Mouse (Mus musculus) lung, postnatal 10 days (tissue): ENCODE measurements around the gene Hspa4l.
A peak's percentile ranks its signal among the peaks of the same experiment; 100 is the strongest.

ENCODE experiments used
- DNase-seq: peaks from one replicate; pipeline ENCODE4 v3.0.0; 2021

Gene Hspa4l

DNA sequence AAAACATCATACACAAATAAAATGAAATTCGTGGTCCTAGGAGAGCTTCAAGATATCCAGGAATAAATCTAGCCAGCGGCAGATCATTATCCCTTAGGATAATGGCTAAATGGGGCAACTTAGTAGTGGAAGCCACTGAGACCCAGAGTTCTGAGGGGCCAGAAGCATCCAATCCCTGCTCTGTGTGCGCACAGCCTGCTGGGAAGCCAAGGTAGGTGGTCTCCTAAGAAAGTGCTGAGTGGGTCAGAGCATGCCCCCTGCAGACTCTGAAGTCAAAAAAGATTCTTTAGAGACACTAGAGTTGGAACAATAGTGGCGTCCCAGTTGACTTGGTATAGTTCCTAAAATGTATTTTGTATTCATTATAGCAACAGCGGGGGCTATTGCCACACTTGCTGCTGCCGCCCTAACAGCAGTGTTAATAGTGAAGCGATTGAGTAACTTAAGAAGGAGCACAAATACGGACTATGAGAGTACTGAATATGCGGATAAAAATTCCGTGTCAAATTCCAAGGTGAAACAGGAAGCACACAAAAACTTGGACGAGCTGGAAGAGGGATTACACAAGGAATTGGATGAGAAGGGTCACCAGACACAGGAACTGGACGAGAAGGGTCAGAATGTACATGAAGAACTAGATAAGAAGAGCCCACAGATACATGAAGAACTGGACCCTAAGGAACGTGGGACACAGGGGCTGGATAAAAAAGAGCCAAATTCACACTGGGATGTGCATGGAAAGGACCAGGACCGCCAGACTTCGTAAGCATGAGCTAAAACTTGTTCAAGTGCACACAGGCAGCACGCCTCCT lies at the start of gene Hspa4l:
Hspa4l (plus strand) TSS at position 472 of the 812 bp plus-strand sequence.
- DNase-seq, result no peak

DNA sequence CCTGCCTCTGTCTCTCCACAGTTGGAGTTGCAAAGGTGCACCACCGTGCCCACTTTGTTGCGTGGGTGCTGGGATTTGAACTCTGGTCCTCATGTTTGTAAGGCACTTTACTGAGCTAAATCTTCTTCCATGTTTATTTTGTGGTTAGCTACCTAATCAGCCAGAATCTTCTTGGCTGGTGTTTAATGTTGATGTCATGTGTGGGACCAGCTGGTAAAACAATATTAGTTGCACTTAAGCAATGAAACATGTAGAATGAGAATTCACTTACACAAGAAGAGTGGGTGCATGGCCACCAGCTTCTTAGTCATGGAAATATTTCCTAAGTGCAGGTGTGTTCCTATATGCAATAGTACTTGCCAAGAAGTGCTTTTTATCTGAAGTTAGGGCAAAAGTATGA lies 49.1 kb upstream of the Hspa4l start:
- DNase-seq, result no peak

DNA sequence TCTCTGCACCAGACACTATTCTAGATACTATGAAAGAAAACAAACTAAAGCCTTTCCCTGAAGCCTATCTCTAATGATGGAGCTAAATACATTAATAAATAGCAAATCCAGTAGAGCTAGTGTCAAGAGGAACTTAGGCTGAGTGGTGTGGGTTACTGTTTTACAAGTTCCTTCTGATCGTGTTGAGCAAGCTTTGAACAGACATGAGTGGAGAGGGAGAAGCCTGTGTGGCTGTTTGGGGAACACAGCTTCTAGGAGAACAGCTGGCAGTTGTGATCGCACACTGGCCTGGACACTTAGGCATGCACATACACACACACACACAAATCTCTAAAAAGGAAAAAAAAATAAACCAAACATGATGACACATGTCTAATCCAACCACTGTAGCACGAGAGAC lies 45.5 kb upstream of the Hspa4l start:
- DNase-seq, result no peak

DNA sequence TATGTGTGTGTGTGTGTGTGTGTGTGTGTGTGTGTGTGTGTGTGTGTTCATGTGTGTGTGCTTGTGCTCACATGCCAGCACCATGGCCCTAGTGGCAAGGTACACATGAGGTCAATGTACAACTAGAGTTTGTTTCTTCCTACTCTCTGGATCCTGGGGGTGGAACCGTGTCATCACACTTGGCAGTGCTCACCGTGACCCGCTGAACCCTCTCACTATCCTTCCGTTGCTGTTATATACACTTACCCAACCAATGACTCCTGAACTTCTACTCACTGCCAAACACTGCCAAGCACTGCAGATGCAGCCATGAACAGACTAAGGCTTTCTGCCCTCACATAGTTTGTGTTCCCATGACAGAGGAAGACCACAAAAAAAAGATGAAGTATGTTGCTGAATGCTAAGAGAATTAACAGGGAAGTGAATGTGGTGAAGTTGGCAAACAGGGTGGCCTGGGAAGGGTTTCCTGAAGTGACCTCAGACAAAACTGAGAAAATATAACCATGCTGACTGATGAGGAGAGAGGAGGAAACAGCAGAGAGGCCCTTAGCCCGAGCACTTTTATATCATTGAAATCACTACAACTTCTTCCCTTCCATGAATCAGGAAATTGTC lies 39.4 kb upstream of the Hspa4l start:
- DNase-seq, result peak; percentile 56

DNA sequence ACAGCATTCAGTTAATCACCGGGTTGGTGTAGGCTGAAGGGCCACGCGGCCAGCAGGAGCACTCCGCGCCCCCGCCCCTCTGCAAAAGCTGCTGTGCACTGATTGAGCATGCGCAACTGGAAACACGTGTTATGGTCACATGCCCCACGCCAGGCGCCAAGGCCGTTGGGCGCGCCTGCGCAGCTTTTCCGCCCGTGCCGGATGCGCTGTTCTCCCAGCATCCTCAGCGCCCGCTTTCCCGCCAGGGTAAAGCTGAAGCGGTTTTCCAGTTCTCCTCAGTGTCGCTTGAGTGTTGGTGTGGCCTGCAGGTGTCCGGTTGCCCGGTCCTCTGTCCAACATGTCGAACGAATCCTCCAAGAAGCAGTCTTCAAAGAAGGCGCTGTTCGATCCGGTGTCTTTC lies 35.6 kb upstream of the Hspa4l start, which contains the start of gene Slc25a31:
Slc25a31 (plus strand) TSS at position 201 of the 400 bp plus-strand sequence.
- DNase-seq, result no peak

DNA sequence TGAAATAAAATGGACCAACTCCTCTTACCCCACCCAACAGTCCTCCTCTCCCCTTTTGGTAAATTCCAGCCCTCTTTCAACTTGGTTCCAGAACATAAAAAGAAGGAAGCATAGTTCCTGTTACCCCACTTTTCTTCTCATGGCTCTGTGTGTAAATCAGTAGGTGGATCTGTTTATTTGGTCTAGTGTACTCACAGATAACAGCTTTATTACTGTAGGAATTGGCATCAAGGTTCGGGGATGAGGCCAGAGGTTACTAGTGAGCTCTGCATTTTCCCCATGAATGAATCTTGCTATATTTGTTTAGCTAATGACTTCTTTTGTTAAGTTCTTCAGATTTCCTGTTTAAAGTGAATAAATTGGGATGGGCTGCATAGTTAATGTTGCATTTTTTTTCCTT lies 28.2 kb upstream of the Hspa4l start:
- no peak for DNase-seq

DNA sequence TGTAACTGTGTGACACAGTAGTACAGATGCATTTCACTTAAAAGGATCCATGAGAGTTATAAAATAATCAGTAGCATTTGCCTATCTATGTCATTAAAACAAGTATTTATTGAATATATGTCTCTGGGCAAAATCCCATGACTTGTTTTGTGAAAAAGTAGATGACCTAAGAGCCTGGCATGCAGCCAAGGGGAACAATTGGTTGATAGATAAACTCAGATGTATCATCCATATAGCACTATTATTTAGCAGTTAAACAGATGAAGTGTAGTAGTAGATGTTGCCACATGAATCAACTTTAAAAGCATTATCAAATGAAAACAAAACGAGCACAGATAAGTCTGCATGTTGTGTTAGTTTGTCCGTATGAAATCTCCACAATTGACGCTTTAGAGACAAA lies 25.3 kb upstream of the Hspa4l start:
- DNase-seq, result no peak

DNA sequence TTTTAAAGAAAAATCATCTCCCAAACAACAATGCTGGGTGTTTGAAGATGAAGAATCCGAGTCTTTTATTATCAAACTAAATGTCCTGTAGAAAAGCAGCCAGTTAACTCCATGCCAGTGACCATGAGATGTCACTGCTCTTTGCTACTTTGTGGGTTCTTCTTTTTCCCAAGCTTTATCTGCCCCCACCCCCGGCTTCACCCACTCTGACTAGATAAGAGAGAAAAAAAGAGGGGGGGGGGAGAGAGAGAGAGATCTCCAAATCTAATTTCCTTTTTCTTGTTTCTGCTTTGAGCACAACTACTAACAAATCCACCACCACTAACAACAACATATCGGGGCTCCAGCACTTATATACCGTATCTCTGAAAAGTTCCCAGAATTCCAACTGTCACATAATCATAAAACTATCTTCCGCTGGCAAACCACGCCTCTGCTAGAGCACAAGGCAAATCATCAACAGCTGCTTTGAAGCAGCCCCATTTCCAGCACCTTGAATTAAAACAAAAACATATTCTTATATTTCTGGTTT lies 5.8 kb upstream of the Hspa4l start:
- no peak for DNase-seq

DNA sequence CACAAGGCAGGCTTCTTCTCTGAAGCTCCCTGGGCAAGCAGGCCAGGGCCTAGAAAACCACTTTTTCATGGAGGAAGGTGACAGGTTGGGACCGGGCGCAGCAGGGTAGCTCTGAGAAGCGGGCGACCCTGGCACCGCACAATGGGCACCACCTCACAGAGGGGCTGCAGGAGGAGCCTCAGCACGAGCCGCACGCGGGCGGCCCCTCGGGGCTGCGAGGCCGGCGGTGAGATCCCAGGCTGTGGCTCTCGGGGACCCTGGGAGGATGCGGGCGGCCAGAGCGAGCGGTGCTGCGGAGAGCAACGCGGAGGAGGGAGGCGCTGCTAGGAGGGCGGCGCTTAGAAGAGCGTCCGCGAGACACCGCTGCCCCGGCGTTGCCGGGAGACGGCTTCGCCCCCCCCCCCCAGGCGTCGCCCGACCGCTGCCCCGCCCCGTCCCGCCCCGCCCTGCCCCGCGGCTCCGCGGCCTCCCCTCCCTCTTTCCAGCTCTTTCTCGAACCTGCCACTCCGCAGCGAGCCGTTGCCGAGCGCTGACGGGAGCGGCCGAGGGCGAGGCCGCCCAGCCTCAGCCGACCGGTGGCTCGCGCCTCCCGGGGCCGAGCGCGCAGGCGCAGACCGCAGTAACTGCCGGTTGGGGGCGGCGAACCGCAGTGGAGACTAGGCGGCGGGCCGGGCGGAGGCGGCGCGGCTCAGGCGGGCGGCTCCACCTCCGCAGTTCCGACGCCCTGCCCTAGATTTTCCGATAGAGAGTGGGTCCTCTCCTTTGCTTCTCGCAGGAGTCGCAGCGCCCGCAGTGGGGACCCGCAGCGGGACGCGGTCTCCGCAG lies 753 bp downstream of the Hspa4l start:
- peak; percentile 92 for DNase-seq

DNA sequence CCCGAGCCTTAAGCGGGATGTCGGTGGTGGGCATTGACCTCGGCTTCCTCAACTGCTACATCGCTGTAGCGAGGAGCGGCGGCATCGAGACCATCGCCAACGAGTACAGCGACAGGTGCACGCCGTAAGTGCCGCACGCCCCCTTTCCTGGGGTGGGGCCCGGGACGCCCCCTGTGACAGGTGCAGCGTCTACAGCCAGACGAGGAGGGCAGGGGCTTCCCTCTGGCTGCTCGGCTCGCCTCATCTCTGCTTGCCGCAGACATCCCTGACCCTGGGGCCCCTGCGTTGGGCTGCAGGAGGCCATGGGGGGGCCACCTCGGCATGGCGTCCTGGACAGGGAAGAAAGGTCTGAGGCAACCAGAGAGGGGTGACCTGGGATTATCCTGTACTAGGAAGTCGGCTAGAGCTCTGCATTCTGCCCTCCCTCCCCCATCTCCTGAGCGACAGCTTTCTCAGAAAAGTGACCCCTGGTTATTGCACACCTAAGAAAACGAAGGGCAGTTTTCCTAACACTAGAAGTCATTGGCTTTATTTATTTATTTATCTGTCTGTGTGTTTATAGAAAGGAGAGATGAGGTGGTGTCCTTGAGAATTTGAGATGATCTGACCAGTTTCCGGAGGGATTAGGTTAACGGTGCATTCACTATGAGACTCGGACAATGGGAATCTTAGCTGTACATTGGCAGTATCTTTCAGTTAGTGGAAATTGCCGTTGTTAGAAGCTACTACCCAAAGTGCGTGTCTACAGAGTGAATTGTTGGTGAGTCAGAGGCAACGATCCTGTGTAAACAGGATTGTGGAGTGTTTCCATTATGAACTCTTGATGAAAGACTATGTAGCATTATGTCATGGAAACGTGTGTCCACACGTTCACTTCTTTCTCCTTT lies 1.6 kb downstream of the Hspa4l start:
- no peak for DNase-seq

DNA sequence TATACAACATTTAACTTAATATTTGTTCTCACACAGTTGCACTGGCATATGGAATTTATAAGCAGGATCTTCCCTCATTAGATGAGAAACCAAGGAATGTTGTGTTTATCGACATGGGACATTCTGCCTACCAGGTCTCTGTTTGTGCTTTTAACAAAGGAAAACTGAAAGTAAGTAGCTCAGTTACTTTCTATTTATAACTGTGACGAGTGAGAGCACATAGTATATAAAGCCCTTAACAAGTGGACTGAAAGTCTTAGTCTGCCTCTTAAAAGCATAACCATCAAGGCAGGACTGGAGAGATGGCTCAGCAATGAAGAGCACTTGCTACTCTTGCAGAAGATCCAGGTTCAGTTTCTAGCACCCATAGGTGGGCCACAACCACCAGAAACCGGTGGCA lies 16.5 kb downstream of the Hspa4l start:
- no peak for DNase-seq

DNA sequence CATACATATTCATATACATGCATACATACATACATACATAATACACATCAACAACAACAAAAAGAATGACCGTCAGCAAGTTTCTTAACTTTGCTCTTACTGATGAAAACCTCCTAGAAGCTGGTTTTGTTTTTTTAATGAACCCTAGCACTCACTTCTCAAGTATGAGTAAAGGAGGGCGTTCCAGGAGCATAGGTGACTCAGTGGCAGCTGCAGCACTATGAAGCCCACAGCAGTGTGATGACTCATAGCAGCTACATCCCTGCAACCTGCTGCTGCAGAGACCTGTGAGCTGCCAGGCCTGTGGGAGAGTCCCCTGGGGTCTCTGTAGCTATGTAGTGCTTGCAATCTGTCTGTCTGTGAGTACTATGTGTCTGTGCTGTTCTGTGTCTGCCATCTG lies 17.0 kb downstream of the Hspa4l start:
- no peak for DNase-seq

DNA sequence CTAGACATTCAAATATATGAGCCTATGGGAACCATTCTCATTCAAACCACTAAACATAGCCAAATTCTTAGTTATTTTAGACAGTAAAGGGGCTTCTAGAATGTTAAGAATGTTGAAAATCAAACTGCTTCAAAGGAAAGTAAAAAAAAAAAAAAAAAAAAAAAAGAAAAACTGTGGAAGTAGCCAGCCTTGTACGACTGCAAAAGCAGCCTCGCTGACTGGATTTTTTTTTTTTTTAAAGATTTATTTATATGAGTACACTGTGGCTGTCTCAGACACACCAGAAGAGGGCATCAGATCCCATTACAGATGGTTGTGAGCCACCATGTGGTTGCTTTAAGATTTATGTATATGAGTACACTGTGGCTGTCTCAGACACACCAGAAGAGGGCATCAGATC lies 49.5 kb downstream of the Hspa4l start:
- no peak for DNase-seq

DNA sequence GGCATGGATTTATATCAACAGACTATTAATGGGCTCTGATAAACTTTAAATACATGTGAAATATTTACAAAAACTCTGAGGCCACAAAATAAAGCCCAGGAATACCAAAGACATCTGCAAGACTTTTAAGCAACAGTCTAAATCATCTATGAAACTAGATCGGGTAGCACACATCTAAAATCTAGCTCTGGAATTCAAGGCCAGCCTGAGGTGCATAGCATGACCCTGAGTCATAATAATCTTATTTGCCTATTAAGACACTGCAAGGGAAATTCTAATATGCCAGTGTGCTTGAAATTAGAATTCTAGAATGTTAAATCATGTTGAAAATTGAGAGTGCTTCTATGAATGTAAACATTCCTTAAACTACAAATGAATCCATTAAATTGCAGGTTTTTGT lies 53.8 kb downstream of the Hspa4l start:
- no peak for DNase-seq

DNA sequence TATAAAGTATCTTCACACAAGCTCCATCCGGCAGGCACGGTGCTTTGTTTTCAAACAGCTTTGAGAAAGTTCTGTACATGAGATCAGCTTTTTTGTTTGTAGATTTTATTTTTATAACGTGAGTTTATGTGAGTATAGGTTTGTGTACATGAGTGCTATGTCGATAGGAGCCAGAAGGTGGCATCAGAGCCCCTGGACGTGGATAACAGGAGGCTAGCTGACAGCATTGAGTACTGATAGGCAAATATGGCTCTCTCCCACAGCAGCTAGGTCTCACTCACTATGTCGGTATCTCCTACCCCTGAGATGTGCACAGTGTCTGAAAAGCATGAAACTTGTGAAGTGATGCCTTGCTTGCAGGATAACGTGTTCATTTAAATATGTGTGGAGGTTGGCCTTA lies 54.2 kb downstream of the Hspa4l start:
- DNase-seq, result peak; percentile 63

DNA sequence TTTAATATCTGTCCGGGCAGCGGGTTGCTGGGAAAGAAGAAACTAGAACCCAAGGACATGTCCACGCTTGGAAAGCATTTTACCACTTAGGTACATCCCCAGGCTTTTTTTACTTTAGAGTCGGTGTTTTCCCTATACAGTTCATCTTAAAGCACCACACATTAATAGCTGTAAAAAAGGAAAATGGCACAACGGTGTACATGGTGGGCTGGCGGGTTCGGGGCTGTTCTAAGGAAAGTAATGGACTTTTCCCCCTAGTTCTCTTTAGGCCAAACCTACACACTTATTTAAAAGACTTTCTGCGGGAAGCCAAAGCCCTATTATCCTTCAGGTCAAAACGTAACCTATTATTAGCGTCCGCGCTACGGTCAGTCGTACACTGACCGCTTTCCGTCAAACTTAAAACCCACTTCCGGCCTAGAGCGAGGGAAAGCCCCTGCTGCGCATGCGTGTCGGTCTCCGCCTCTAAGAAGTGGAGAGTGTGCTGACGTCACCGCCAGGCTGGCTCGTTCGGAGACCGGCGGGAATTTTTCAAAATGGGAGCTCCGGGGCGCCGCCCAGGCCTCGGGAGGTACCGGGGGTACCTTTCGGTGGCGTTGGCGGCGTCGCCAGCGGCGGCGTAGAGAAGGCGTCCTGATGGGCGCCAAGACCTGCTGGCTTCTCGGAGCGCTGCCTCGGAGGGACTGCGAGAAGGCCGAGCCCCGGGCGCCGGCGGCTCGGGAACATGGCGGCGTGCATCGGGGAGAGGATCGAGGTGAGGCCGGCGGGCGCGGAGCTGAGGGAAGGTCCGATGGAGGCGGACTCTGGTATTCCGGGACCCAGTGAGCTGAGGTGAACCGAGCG lies 55.5 kb downstream of the Hspa4l start, which contains the start of gene Plk4:
Plk4 (plus strand) TSS at position 490 of the 843 bp plus-strand sequence.
- DNase-seq, result peak; percentile 98

DNA sequence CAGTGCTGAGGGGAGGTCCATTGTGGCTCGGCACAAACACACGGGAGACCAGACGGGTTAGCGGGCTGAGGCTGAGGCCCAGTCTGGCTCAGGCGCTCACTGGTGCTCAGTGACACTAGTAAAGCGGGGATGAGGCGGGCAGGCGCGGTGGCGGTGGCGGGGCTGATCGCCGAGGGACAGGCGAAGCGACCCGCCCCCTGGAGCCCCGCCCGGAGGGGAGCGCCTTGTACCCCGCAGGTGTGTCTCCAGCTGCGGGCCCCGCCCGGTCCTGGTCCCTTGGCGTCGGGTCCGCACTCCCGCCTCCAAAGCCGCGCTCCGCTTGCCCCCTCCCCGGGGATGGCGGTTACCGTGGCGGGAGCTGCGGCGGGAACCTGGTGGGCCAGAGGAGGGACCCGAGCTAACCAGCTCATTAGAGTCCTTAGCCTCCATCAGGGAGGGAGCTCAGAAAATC lies 56.1 kb downstream of the Hspa4l start:
- DNase-seq, result peak; percentile 43

DNA sequence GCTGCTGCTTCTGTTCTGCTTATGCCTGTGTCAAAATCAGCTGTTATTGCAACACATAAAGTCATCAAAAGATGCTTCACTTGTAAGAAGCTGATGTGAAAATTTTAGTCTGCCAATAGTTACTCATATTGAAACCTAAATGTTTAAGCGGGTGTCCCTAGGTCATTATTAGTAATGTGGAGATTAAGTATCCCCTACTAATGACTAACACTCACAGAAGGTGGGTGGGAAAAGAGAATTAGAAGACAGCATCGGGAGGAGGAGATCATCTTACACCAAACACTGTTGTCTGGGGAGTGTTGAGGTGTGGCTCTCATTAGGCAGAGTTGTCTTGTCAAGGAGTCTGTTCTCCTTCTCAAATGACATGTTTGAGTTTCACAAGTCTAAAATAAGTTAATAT lies 62.6 kb downstream of the Hspa4l start:
- DNase-seq, result no peak

DNA sequence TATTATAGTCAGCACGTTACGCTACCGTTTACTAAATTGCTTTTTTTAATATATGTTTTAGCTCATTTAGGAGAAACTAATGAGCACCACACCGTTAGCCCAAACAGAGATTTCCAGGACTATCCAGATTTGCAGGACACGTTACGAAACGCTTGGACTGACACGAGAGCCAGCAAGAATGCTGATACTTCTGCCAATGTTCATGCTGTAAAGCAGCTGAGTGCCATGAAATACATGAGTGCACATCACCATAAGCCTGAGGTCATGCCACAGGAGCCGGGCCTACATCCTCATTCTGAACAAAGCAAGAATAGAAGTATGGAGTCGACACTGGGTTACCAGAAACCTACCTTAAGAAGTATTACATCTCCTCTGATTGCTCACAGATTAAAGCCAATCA lies 64.4 kb downstream of the Hspa4l start:
- DNase-seq, result no peak

DNA sequence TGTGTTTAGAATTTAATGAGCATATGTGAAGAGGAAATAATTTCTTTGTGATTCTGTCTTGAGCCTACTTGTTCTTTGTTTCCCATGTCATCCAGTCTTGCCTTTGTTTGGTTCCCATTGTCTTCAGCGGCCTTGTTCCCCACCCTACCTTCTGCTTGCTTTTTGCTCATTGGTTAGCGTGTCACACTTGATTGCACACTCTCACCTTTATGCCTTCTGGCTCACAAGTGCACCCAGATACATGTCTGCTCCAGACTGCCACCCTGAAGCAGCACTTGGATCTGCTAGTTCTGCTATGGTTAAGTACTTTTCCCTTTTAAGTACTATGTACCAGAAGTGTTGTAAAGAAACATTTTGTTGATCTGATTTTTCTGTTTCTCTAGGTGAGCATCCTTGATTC lies 65.6 kb downstream of the Hspa4l start:
- no peak for DNase-seq

DNA sequence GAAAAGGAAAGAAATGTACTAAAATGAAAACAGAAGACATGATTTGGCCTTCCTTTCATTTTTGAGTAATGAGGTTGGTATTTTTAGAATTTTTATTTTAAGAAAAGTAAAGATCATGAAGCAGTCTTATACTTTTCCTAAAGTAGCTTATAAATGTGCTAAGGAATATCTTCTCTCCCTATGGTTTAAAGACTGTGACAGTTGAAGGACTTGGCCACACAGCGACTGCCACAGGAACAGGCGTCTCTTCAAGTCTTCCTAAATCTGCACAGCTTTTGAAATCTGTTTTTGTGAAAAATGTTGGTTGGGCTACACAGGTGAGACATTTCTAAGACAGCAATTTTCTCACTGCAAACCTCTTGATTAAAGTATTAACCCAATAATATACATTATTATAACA lies 69.0 kb downstream of the Hspa4l start:
- DNase-seq, result no peak
